Mouse (Mus musculus) heart, postnatal 4 days (tissue): ENCODE results near the gene Il17ra. TPM values are rescaled to one million over a fixed set of nuclear protein-coding genes. Genes with fewer than 3 reads are reported as not detected.

Source experiments
- DNase-seq: peaks from one replicate; pipeline ENCODE4 v3.0.0; 2021
- total RNA-seq, 2 experiments: library from RNA; stranded (reverse); gene quantifications; 2 replicates each; pipeline ENCODE4 v1.2.3; 2021

Il17ra gene
- total RNA-seq, 2 experiments from 2014 or later = 3.1 to 5.1 TPM

DNA sequence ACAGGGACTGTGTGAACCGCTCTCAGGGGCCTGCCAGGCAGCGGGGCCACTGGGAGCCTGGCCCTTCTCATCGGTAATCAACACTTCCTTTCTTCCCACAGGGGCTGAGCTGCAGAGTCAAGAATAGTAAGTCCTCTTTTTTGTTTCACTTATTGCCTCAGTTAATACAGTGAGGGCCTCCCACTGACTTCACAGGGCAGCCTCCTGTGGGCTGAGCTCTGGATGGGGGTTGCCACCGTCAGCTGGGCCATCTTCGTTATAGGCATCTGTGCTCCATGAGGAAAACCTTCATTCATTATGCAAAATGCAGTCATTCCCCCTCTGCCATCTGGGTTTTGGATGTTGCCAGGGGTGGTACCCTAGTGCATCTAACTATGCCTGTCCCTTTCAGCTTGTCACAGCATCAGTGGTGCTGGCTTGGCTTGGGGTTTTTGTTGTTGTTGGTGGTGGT, 9.0 kb downstream of the Il17ra start:
- DNase-seq = no peak

- no peak for DNase-seq
These were observed 9.6 kb downstream of the Il17ra start for GRCm38 (mm10) chr6:120472455-120473140.

GRCm38 (mm10) chr6:120473427-120473826, 10.4 kb downstream of the Il17ra start:
- DNase-seq = no peak

- DNase-seq = no peak
These were observed 12.2 kb downstream of the Il17ra start for GRCm38 (mm10) chr6:120475288-120475687.

- DNase-seq = no peak
These were observed 16.3 kb downstream of the Il17ra start for GRCm38 (mm10) chr6:120479302-120479701.

GRCm38 (mm10) chr6:120480361-120480760, 17.3 kb downstream of the Il17ra start:
- no peak for DNase-seq

DNA sequence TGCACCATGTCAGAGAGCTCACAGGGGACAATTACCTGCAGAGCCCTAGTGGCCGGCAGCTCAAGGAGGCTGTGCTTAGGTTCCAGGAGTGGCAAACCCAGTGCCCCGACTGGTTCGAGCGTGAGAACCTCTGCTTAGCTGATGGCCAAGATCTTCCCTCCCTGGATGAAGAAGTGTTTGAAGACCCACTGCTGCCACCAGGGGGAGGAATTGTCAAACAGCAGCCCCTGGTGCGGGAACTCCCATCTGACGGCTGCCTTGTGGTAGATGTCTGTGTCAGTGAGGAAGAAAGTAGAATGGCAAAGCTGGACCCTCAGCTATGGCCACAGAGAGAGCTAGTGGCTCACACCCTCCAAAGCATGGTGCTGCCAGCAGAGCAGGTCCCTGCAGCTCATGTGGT, 18.5 kb downstream of the Il17ra start:
- peak; percentile 32 for DNase-seq

DNA sequence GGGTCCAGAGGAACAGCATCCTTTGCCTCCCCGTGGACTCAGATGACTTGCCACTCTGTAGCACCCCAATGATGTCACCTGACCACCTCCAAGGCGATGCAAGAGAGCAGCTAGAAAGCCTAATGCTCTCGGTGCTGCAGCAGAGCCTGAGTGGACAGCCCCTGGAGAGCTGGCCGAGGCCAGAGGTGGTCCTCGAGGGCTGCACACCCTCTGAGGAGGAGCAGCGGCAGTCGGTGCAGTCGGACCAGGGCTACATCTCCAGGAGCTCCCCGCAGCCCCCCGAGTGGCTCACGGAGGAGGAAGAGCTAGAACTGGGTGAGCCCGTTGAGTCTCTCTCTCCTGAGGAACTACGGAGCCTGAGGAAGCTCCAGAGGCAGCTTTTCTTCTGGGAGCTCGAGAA, 19.0 kb downstream of the Il17ra start:
- DNase-seq = no peak

DNA sequence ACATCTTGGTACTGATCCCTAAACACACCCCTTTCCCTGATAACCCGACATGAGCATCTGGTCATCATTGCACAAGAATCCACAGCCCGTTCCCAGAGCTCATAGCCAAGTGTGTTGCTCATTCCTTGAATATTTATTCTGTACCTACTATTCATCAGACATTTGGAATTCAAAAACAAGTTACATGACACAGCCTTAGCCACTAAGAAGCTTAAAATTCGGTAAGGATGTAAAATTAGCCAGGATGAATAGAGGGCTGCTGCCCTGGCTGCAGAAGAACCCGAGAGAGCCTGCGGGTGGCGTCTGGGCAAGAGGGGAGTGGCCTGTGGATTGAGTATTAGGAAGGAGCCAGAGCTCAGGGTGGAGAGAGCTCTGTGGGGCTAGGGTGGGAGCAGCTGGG, 19.7 kb downstream of the Il17ra start:
- DNase-seq = no peak

GRCm38 (mm10) chr6:120483211-120483626, 20.2 kb downstream of the Il17ra start:
- DNase-seq = peak; percentile 64

DNA sequence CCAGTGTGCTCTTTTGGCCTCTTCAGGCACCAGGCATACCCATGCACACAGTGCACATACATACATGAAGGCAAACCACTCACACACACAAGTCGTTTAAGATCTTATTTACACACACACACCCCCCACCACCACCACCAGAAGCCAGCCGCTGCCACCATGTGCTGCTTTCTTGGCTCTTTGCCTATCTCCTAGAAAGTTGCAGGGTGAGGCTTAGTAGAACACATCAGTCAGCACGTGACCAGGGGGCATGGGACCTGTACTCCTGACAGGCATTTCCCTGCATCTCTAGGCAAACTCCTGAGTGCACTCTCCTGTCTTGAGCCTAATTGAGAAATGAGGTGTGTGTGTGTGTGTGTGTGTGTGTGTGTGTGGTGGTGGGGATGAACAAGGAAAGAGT, 22.0 kb downstream of the Il17ra start:
- DNase-seq = no peak

DNA sequence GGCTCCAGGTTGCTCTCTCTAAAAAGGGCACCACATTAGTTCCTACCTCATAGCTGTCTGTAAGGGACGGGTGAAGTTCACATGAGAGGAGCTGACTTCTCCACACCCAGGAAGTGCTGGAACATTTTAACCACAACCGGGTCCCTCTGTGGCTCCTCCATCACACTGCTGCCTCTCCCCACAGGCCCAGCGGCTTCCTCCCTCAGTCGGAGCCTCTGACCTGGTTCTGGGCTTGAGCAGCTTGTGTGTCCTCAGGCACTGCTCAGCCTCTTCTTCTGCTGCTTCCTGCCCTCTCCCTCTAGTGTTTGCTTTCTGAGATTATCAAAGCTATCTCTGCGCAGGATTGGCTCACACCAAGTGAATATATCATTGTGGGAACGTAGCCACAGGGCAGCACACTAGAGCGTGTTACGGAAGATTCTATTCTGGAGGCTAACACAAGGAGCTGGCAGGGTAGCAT, 23.0 kb downstream of the Il17ra start:
- DNase-seq = no peak

- no peak for DNase-seq
These were observed 25.6 kb downstream of the Il17ra start for GRCm38 (mm10) chr6:120488647-120489046.

DNA sequence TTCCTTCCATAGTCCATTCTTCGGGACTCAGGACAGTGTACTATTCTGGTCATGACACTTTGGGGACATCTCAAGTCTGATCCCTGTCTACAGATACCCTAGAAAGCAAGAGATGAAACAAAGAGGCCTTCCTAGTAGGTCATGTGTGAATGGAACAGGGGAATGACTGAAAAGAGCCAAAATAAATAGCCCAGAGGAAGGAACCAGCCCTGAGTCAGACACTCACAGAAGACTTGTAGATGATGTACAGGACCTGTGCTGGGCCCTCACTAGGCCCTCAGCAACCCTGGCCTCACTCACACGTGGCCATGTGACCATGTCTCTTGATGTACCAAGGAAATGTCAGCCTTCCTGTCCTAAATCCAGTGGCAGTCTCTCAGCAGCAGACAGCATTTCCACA, 26.4 kb downstream of the Il17ra start:
- DNase-seq = no peak

DNA sequence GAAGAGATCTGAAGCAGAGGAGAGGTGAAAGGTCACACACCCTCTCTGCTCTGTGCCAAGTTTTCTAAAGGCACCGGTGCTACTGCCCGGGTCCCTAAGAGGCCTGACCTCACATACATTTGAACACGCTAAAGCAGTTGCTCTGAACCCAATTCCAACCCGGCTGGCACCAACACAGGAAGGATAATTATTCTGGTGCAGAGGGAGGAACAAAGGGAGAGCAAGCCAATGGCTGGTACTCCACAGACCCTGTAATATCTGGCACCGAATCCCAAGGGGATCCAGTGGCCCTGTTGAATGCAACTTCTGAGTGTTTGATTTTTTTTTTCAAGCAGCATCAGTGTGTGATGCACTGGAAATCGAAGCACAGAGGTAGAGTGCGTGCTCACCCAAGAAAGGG, 28.0 kb downstream of the Il17ra start:
- DNase-seq = no peak

DNA sequence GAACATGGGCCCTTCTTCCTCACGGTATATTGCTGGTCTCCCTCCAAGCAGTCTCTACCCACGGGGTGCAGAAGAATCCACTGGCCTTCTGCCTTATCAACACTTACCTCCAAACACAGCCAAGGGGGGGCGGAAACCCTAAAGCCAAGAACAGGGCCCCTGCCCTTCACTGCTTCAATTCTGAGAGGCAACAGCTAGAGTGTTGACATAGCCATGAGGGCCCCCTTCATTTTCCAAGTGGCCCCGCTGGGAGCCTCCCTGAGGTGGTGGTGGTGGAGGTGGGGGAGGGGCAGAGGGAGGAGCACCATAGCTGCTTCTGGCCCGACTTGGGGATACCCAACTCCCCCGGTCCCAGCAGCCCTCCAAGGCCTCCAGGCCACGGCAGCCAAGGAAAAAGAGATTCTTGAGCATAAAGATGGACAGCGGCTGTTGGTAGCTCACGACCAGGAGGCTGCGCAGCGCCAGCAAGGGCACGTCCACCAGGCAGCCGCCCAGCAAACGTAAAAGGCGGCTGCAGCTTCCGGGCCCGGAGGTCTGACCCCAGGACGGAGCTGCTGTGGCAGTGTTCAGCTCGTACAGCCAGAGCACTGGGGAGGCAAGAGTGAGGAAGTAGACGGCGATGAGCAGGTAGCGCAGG, 28.9 kb downstream of the Il17ra start:
- no peak for DNase-seq

- DNase-seq = peak; percentile 48
These were observed 29.7 kb downstream of the Il17ra start for GRCm38 (mm10) chr6:120492499-120493373.

- DNase-seq = peak; percentile 63
These were observed 30.5 kb downstream of the Il17ra start, which contains the start of gene Tmem121b for GRCm38 (mm10) chr6:120493374-120494181. TSS of gene Tmem121b (minus strand) at chr6:120493807.

- DNase-seq = no peak
These were observed 33.5 kb downstream of the Il17ra start for GRCm38 (mm10) chr6:120496544-120496943.

DNA sequence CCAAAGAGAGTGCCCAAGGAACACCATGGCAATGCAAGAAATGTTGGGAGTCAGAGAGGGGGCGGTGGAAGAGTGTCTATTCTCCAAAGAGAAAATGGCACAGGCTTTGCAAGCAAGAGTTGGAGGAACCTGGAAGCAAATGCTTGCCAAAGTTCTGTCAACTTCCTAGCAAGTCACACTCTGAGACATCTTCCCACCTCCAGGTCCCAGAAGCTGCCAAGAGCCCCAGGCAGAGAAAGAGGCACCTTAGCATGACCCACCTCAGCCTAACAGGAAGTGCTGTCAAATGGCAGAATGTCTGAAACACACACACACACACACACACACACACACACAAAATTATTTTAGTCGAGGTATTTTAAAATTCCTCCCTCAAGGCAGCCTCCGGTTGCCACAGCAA, 41.0 kb downstream of the Il17ra start:
- no peak for DNase-seq

- peak; percentile 19 for DNase-seq
These were observed 42.5 kb downstream of the Il17ra start for GRCm38 (mm10) chr6:120505531-120505930.

- DNase-seq = no peak
These were observed 45.6 kb downstream of the Il17ra start for GRCm38 (mm10) chr6:120508645-120509044.
